Mouse (Mus musculus): ENCODE data around the gene Ccdc171. TPM values are rescaled to one million over a fixed set of nuclear protein-coding genes. Genes with fewer than 3 reads are reported as not detected.
A peak's percentile ranks its signal among the peaks of the same experiment; 100 is the strongest.

Gene Ccdc171
- polyA plus RNA-seq, 1 experiment from 2014 or later: 2.4 TPM

GRCm38 (mm10) chr4:83876600-83876999 lies 351.3 kb downstream of the Ccdc171 start:
- Histone ChIP-seq H3K4me3 (replicated peaks; ENCODE audit: low read depth, low read length) (no peak overlapping the region), H3K9ac (ENCODE audit: low read depth, low read length) (no peak overlapping the region), H3K4me1 (replicated peaks; ENCODE audit: insufficient read depth, low read length) (no peaks in the 10 kb centered on the region), H3K36me3 (ENCODE audit: insufficient read depth, low read length) (no peaks in the 10 kb centered on the region), H3K27ac (no peak overlapping the region), H3K4me2 (ENCODE audit: low read length) (no peak overlapping the region), H3K9me3 (replicated peaks; ENCODE audit: low read length) (no peaks in the 10 kb centered on the region), H3K27me3 (ENCODE audit: insufficient read depth, low read length) (no peaks in the 10 kb centered on the region)
- 62% methylated on average over 7 of the region's 7 CpGs for WGBS
- no peak for DNase-seq (ENCODE audit: low spot score)
- no peak for ATAC-seq (replicated peaks; ENCODE audit: low FRiP score, low read depth)
- no peak for TF ChIP-seq CTCF (IDR thresholded peaks at IDR 0.05; ENCODE audit: low read depth)

GRCm38 (mm10) chr4:83878236-83878635 lies 352.9 kb downstream of the Ccdc171 start:
- no peaks in the 10 kb centered on the region for H3K36me3 ChIP-seq (ENCODE audit: insufficient read depth, low read length)
- no peak overlapping the region for H3K4me2 ChIP-seq (ENCODE audit: low read length)
- WGBS: 40% methylated on average over 8 of the region's 8 CpGs
- ATAC-seq (replicated peaks; ENCODE audit: low FRiP score, low read depth) (no peak), DNase-seq (ENCODE audit: low spot score) (peak; percentile 61)
- H3K27ac ChIP-seq: no peak overlapping the region
- H3K27me3 ChIP-seq (ENCODE audit: insufficient read depth, low read length): no peaks in the 10 kb centered on the region
- no peak overlapping the region for H3K9ac ChIP-seq (ENCODE audit: low read depth, low read length)
- no peak overlapping the region for H3K4me3 ChIP-seq (replicated peaks; ENCODE audit: low read depth, low read length)
- H3K9me3 ChIP-seq (replicated peaks; ENCODE audit: low read length): no peaks in the 10 kb centered on the region
- no peaks in the 10 kb centered on the region for H3K4me1 ChIP-seq (replicated peaks; ENCODE audit: insufficient read depth, low read length)
- no peak for TF ChIP-seq CTCF (IDR thresholded peaks at IDR 0.05; ENCODE audit: low read depth)

GRCm38 (mm10) chr4:83888459-83889054 lies 363.2 kb downstream of the Ccdc171 start:
- no peaks in the 10 kb centered on the region for H3K9me3 ChIP-seq (replicated peaks; ENCODE audit: low read length)
- ATAC-seq (replicated peaks; ENCODE audit: low FRiP score, low read depth) (no peak), DNase-seq (ENCODE audit: low spot score) (no peak)
- no peaks in the 10 kb centered on the region for H3K36me3 ChIP-seq (ENCODE audit: insufficient read depth, low read length)
- no peak for TF ChIP-seq CTCF (IDR thresholded peaks at IDR 0.05; ENCODE audit: low read depth)
- H3K4me1 ChIP-seq (replicated peaks; ENCODE audit: insufficient read depth, low read length): no peaks in the 10 kb centered on the region
- no peak overlapping the region for H3K9ac ChIP-seq (ENCODE audit: low read depth, low read length)
- WGBS: 35% methylated on average over 12 of the region's 13 CpGs
- no peak overlapping the region for H3K4me3 ChIP-seq (replicated peaks; ENCODE audit: low read depth, low read length)
- no peak overlapping the region for H3K27ac ChIP-seq
- no peaks in the 10 kb centered on the region for H3K27me3 ChIP-seq (ENCODE audit: insufficient read depth, low read length)
- H3K4me2 ChIP-seq (ENCODE audit: low read length): no peak overlapping the region

- no peak; the same call in 1 of the 2 replicates for TF ChIP-seq CTCF (IDR thresholded peaks at IDR 0.05; ENCODE audit: low read depth)
These were observed 376.8 kb downstream of the Ccdc171 start for GRCm38 (mm10) chr4:83902081-83902645.

More at GRCm38 (mm10) chr4:83902081-83902645, 376.8 kb downstream of the Ccdc171 start:
- H3K4me1 ChIP-seq (replicated peaks; ENCODE audit: insufficient read depth, low read length): no peaks in the 10 kb centered on the region
- no peak overlapping the region for H3K4me3 ChIP-seq (replicated peaks; ENCODE audit: low read depth, low read length)
- H3K36me3 ChIP-seq (ENCODE audit: insufficient read depth, low read length): no peaks in the 10 kb centered on the region
- no peak overlapping the region for H3K27ac ChIP-seq
- H3K9ac ChIP-seq (ENCODE audit: low read depth, low read length): no peak overlapping the region
- H3K27me3 ChIP-seq (ENCODE audit: insufficient read depth, low read length): no peaks in the 10 kb centered on the region
- H3K4me2 ChIP-seq (ENCODE audit: low read length): no peak overlapping the region
- H3K9me3 ChIP-seq (replicated peaks; ENCODE audit: low read length): no peaks in the 10 kb centered on the region
- peak; percentile 72 for DNase-seq (ENCODE audit: low spot score)
- no peak for ATAC-seq (replicated peaks; ENCODE audit: low FRiP score, low read depth)
- WGBS: 65% methylated on average over 9 of the region's 9 CpGs

Other genes starting within 250 kb of the Ccdc171 start
- gene Ttc39b, start 201.3 kb upstream of the Ccdc171 start, polyA plus RNA-seq (2015; fragmentation: Nextera tagmentation; extraction: Ambion mirVana): 3.8 and 4.8 TPM in 2 replicates
- gene Snapc3, start 107.8 kb upstream of the Ccdc171 start, polyA plus RNA-seq (2015; fragmentation: Nextera tagmentation; extraction: Ambion mirVana): 27.3 and 29.1 TPM in 2 replicates
- gene Psip1, start 39.1 kb upstream of the Ccdc171 start, polyA plus RNA-seq (2015; fragmentation: Nextera tagmentation; extraction: Ambion mirVana): 104 and 105 TPM in 2 replicates